Mouse (Mus musculus) CD4-positive, CD25-positive, alpha-beta regulatory T cell, adult 2 months (primary cell): ENCODE results near the gene Cfap58.

Source experiments
- DNase-seq: peaks from one replicate; pipeline ENCODE4 v3.0.0-alpha.2; 2012; ENCODE audit warnings: low read depth, low spot score

Gene Cfap58

GRCm38 (mm10) chr19:48079718-48080117 lies 142.2 kb downstream of the Cfap58 start:
- DNase-seq, result no peak

GRCm38 (mm10) chr19:48081456-48081855 lies 144.0 kb downstream of the Cfap58 start:
- no peak for DNase-seq
